Mouse (Mus musculus) myocyte (in vitro differentiated cells): ENCODE data around the gene Armh1.

Experiments
- E2F4 ChIP-seq: IDR thresholded peaks from one replicate; pipeline ENCODE4 v1.6.1; 2011; ENCODE audit warnings: mild to moderate bottlenecking, control low read depth, moderate library complexity; ENCODE audit not compliant: insufficient read depth
- MAX ChIP-seq: IDR thresholded peaks from one replicate; pipeline ENCODE4 v1.6.1; 2011; ENCODE audit warnings: low read depth, mild to moderate bottlenecking, control low read depth
- MYOD1 ChIP-seq, 3 experiments: IDR thresholded peaks; one replicate each; pipeline ENCODE4 v1.6.1; 2011; ENCODE audit warnings: control low read depth in 2 of 3, low read depth in 2 of 3, mild to moderate bottlenecking in 2 of 3, moderate library complexity in 1 of 3; ENCODE audit not compliant: insufficient read length in 2 of 3, control insufficient read depth in 1 of 3

DNA sequence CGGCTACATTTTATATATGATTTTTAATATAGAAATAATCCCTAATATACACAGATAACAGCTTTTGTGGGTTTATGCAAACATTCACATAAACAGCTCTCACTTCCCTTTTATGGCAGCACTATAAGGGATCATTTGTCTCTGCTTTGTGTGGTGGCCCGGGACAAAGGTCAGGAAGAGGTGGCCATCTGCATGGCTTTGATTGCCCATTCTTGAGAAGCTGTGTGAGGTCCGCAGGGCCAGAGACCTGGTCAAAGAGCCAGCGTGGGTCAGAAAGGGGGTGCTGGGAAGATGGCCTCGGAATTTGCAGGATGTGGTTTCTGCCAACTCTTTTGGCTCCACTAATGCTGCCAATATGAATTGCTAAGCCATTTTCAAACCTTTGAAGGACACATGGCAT is 28.9 kb downstream of the Armh1 start:
- no peak for TF ChIP-seq MYOD1 (IDR thresholded peaks at IDR 0.05; ENCODE audit: control insufficient read depth in 1 of 3, insufficient read length in 2 of 3, low read depth in 2 of 3)
- TF ChIP-seq E2F4, result no peak
- no peak for TF ChIP-seq MAX
